Mouse (Mus musculus): Measurements from ENCODE around the gene Hdac4.

Gene Hdac4

GRCm38 (mm10) chr1:92195360-92196149 lies at the start of gene Hdac4:
TSS of gene Hdac4 (minus strand) at chr1:92195699.
- DNase-seq (ENCODE audit: low read depth) = peak; percentile 73

GRCm38 (mm10) chr1:92243549-92243948 lies 48.0 kb upstream of the Hdac4 start:
- no peak for DNase-seq (ENCODE audit: low read depth)

DNA sequence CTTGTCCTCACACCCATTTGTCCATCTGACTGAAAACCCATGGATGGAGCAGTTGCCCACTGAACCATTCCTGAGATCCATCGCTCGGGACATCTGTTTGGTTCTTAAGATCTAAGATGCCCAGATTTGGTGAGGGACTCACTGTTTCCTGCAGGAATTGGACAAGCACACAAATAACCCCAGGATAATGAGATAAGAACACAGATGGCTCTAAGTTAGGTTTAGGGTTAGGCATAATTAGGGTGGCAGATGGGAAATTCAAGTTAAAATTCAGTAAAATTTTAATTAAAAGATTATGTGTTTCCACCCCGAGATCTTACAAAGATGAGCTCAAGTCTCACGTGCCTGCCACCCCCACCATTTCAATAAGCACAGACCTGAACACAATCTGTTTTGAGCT lies 44.6 kb upstream of the Hdac4 start:
- no peak for DNase-seq (ENCODE audit: low read depth)

GRCm38 (mm10) chr1:92235600-92235999 lies 40.1 kb upstream of the Hdac4 start:
- DNase-seq (ENCODE audit: low read depth) = no peak

GRCm38 (mm10) chr1:92225297-92225696 lies 29.8 kb upstream of the Hdac4 start:
- DNase-seq (ENCODE audit: low read depth) = no peak

GRCm38 (mm10) chr1:92223956-92224891 lies 28.7 kb upstream of the Hdac4 start:
- DNase-seq (ENCODE audit: low read depth) = no peak

GRCm38 (mm10) chr1:92216710-92217109 lies 21.2 kb upstream of the Hdac4 start:
- DNase-seq (ENCODE audit: low read depth) = no peak

- peak; percentile 70 for DNase-seq (ENCODE audit: low read depth)
Observed at GRCm38 (mm10) chr1:92215996-92216630, 20.6 kb upstream of the Hdac4 start.

DNA sequence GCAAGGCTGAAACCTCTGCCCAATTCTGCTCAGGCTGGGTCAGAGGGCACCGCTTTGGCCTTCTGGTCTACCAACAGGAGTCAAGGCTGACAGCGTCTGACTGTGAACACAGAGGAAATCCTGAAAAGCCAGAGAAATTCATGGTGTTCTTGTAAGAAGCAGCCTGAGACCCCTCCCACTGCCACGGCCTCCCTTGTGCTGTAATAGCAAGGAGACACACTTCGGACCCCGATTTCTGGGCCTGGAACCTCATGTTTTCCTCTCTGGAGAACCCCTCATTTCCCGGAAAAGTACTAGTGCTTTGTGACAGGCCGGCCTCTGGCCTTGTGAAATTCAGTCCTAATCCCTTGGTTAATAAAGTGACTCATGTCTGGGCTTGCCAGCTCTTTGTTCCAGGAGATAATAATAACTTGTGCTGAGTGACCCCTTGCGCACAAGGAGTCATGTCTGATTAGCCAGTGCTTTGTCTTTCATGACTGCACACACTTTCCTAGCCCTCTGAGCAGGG lies 19.7 kb upstream of the Hdac4 start:
- peak; percentile 68 for DNase-seq (ENCODE audit: low read depth)

DNA sequence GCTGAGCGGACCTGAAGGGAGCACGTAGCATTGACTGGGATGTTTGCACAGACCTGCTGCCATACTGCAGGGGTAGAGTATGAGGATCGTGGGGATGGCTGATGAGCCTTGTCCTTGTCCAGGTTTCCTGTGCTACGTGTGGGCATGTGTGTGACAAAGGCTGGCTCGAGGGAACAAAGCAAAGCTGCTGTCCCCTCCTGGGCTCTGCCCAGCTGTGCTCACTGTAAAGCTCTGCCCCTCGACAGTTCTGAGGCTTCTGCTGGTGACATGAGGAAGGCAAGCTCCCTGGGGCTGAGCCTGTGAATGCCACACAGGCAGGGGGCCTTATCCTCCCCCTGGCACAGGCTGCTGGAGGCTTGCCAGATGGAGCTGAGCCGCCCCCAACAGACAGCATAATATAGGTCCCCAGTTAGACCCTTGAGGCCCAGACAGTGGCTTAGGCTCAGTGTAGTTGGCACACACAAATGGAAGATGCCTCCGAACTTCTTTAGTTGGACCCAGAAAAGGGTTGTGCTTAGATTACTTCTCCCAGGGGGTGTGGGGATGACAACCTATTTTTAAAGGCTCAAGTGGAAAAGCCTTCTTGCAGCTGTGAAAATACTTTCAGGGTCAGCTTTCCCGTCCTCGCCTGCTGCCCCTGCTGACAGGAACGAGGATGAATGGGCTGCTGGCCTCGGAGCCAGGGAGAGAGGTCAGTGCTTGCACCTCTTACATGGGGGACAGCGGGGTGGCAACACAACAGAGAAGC lies 16.7 kb upstream of the Hdac4 start:
- no peak for DNase-seq (ENCODE audit: low read depth)

- peak; percentile 66 for DNase-seq (ENCODE audit: low read depth)
Observed at GRCm38 (mm10) chr1:92202639-92203352, 7.3 kb upstream of the Hdac4 start.

DNA sequence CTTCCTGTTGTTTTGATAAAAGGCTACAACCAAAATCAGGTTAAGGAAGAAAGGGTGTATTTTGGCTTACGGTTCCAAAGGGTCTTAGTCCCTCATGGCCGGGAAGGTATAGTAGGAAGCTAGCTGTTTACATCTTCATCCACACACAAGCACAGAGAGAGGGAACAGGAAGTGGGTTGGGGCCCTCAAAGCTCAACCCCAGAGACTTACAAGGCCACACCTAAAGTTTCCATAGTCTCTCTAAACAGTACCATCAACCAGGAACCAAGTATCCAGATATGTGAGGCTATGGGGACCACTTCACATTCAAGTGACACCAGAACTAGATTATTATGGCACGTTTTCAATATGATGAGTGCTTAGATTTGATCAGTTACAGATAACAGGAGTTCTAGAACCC lies 5.0 kb downstream of the Hdac4 start:
- no peak for DNase-seq (ENCODE audit: low read depth)

GRCm38 (mm10) chr1:92187137-92187536 lies 8.4 kb downstream of the Hdac4 start:
- no peak for DNase-seq (ENCODE audit: low read depth)

DNA sequence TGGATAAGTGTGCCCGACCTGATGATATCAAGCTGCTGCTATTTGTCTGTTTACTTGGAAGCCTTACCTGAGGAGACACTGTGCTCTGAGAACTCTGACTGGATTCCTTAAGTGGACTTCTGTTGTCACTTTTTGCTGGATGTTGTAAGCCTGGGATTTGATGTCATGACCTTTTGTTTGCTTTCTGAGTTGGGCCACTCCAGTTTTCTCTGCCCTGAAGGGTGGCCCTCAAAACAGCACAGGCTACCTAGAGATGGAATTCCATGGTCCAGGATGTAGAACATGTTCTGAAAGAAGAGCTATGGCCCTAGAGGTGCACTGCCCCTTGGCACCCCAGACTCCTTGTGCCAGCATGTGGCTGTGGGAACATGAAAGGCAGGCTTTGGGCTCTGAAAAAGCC lies 10.9 kb downstream of the Hdac4 start:
- DNase-seq (ENCODE audit: low read depth) = no peak

- peak; percentile 25 for DNase-seq (ENCODE audit: low read depth)
Observed at GRCm38 (mm10) chr1:92183101-92183790, 12.3 kb downstream of the Hdac4 start.

DNA sequence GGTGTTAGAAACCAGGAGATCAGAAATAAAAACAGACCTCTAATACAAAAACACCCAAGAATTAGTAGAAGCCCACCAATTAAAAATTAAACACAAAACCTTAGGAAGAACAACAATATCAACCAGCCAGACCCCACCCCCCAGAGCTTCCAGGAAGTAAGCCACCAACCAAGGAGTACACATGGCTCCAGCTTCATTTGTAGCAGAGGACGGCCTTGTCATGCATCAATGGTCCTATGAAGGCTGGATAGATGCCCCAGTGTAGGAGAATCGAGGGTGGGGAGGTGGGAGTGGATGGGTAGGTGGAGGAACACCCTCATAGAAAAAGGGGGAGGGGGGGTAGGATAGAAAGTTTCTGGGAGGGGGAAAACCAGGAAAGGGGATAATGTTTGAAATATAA lies 13.5 kb downstream of the Hdac4 start:
- DNase-seq (ENCODE audit: low read depth) = no peak

- DNase-seq (ENCODE audit: low read depth) = peak; percentile 100
Observed at GRCm38 (mm10) chr1:92180141-92181137, 15.1 kb downstream of the Hdac4 start.

DNA sequence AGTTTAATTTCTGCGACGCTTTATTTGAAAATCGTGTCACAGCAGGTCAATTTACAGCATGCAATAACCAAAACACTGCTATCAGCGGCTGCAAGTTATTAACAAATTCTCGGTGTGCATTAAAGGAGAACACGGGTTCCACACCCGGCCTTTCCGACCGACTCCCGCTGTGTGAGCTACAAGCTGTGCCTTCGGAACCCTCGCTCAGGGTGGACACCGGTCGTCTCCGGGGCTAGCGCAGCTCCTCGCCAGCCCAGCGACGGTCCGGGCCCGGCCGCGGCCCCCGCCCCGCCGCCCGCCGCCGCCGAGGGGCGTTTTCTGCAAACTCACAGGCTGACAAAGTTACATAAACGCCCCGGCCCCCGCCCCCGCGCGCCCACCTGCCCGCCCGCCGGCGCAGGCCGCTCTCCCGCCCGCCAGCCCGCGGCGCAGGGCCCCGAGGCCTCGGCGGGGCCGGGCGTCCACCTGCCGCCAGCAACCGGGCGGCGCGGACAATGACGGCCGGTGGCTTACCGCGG lies 16.0 kb downstream of the Hdac4 start:
- DNase-seq (ENCODE audit: low read depth) = peak; percentile 59

DNA sequence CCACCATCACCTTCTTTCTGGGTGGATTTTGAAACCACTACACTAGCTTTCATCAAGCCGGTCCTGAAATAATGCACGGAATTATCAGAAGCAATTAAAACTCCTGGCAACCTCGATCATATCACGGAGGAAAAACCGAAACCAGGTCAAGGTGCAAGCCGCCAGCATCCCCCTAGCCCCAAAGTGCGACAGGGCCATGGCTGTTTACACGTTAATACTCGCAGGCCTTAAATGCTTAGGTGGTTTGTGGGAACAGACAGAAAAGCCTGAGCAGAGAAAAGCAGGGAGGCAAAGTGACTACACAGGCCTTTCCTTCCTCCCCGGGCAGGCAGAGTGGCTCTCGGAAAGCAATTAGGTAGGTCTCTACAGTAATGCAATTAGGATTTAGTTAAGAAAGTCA lies 16.4 kb downstream of the Hdac4 start:
- peak; percentile 26 for DNase-seq (ENCODE audit: low read depth)

Data from NIH3T3 (cell line).